Mouse (Mus musculus) erythroid progenitor cell, adult 5-6 weeks (primary cell): ENCODE data around the gene Kif13a. TPM values are rescaled to one million over a fixed set of nuclear protein-coding genes. Genes with fewer than 3 reads are reported as not detected.

Source experiments
- ATAC-seq: replicated peaks from 2 replicates; pipeline ENCODE4 v1.8.0; 2016; ENCODE audit warnings: moderate number of reproducible peaks, mild to moderate bottlenecking, moderate TSS enrichment, inconsistent platforms; ENCODE audit not compliant: poor library complexity, low FRiP score, severe bottlenecking
- total RNA-seq, 2 experiments: library from RNA; stranded (forward) in 1 of 2; stranded (reverse) in 1 of 2; fragments of 150-400 nt in 1 of 2; fragments of 186-747, 209-891 nt in 1 of 2; gene quantifications; 2 replicates each; pipeline versions ENCODE4 v1.2.3 to v1.2.4; 2015 to 2017; ENCODE audit warnings: low replicate concordance in 2 of 2

The Kif13a gene
- total RNA-seq, 2 experiments from 2014 or later, result 1.7 to 6.5 TPM

DNA sequence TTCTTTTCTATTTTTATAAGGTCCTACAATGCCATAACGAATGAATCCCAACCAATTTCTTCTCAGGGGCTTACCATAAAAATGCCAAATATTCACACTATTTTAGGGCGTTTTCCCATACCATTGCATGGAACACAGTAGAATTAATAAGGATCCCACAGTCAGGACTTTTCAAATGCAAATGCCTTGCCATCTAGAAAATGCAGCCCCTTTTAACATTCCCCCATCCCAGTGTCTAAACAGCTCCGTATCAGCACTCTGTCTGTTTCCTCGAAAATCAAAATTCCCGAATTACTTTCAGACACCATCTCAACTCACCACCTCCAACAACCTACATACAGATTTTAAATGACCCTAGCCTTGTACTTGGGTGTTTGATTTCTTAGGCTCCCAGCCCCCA lies 1.3 kb downstream of the Kif13a start:
- no peak for ATAC-seq

DNA sequence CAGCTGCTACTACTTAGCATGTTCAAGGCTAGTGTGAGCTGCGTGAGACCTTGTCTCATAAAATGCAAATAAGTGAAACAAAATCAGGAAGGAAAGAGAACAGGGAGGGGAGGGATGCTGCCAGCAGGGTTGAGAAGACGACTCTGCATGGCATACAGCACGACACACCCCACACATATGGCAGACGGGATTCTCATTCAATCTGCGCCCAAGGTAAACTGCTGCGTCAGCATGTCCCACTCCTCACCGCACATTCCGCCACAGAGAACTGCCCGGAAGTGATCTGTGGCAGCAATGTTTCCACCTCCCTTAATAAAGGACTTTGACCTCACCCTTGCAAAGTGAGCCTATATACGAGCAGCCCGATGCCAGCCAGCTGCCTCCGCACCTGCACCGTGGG lies 4.0 kb downstream of the Kif13a start:
- ATAC-seq, result no peak

DNA sequence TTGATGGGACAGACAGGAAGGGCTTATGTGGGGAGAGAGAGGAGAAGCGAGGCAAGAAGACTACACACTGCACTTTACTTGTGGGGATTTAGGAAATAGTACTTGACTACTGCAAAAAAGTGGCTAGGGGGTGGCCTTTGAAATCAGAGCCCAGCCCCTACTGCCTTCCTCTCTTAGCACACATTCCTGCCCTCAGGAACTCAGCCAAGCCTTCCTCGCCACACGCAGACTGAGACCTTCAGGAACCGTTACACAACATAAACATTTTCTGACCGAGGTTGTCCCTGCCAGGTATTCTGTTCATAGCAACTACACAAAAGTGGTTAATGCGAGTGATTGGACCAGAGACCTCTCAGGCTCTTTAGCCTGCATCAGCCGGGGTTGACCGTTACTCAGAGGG lies 8.1 kb downstream of the Kif13a start:
- no peak for ATAC-seq

DNA sequence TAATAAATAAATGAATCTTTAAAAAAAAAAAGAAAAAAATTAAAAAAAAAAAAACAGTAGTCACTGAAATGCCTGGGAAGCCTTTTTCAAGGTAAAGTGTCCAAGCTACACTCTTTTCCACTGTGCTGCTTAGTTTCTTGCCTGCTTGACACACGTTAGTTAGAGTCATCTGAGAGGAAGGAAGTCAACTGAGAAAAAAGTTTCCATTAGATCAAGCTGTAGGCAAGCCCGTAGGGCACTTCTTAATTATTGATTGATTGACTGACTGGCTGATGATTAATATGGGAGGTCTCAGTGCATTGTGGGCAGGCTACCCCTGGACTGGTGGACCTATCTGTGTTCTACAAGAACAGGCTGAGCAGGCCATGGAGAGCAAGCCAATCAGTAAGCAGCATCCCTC lies 9.9 kb downstream of the Kif13a start:
- ATAC-seq, result no peak

DNA sequence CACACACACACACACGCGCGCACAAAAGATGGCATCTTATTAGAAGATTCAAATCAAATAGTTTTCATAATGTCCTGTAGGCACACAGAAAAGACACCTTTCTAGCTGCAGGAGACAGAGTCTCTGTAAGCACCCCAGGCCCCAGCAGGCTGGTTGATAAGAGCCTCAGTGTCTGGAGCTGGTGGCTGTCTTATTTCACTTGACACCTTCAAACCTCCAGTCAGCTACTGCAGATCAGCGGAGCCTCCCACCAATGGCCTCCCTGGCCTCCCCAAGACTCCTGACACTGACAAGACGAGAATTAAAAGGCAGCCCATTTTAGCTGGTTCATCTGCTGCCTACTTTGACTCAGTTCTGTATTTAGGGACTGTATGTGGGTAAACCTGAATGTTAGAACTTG lies 11.2 kb downstream of the Kif13a start:
- no peak for ATAC-seq

DNA sequence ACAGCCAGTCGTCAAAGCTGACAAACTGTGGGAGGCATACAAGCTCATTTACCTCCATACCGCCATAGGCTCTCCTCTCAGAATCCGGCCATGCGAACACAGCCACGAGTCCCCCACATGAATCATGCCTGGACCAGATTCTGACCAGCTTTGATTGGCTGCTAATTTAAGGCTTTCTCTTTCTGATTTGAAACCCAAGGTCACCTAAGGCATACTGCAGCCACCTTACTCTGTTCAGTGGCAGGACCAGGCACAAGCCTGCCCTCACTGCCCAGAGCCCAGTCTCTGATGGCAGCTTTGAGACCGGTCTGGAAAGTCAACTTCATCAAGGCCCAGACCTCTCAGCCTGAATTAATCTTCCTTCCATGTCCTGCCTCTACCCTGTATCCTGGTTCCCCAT lies 17.7 kb downstream of the Kif13a start:
- no peak for ATAC-seq

DNA sequence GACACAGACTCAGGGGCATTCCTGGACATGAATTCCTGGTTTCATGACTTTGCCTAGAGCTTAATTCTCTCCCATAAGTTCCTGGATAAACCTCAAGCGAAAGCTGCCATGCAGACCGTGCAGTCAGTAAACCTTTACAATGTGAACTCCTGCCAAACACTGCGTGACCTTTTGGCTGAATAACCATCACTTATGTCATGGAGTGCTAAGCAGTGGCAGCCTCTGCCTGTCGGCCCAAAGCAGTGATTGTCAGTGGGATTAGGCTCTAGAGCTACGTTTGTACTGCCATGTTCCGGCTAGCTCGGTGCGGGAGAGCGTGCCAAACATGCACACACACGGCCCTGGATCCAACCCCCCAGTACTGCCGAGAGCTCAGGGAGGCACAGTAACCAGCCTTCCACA lies 18.6 kb downstream of the Kif13a start:
- no peak for ATAC-seq

DNA sequence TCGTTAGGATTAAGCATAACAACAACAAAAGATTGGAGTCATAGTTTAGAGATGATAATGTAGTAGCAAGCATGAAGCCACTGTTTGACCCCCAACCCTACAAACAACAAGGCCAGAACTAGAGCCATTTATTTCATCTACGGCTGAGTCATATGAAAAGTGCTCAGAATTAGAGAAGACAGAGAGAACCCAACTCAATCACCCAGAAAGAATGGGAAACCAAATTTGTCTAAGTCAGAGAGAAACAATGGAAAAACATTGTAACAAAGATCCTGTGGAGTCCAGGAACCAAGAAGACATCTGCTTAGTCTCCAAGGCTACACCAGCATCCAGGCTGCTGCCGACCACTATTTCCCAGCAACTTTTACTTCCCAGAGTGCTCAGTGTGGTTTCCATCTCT lies 19.7 kb downstream of the Kif13a start:
- ATAC-seq, result no peak

DNA sequence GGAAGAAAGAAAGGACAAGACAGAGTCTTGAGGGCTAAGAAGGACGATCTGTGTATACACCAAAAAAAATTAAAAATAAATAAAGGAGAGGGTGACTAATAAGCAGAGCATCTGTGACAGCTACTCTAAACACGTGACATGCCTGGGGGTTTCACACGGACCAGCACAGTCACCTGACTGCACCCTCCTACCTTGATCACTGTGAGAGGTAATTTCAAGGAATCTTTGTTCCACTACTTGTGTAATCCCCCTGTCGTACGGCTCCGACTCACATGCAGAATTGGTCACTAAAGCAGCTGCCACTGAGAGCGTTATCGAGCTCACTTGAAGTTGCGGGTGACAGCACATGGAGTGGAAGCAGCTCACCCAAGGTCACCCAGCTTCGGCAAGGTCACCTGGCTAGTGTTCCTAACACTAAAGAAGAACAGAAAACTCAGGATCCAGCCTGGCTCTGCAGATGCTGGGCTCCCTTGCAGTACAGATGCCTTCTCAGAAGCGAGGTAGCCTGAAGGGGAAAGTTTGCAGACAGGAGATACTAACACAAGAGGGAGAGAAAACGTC lies 20.6 kb downstream of the Kif13a start:
- ATAC-seq, result no peak

DNA sequence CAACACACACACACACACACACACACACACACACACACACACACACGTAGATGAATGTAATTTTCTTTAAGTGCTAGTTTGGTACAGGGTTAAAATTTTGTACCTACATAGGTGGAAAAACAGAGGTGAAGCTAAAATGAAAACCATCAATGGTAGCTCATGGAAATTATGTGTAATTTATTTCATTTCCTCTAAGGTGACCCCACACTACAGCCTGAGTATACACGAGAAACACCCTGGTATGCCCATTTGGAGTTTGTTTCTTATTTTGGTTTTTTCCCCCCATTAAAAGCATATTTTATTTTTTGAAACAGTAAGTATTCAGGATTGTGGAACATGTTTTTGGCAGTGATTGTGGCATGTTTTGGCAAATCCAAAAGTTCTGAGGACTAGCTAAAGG lies 21.3 kb downstream of the Kif13a start:
- no peak for ATAC-seq

DNA sequence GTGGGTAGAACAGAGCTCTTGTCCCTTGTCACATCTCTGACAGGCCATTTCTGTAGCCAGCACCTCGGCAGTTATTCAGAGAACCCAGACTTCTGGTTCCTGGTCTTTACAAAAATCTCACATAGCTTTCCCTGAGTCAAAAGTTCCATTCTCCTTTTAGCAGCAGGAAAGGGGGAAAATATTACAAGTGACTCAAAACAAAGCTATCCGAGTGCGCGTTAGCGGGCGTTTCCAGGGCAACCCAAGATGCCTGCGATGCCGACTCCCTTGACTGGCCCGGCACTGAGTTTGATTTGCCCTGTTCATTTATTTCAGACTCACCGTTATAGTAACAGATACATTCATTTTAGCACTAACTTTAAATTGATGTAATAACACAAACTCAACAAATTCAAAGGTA lies 21.8 kb downstream of the Kif13a start:
- ATAC-seq, result no peak

DNA sequence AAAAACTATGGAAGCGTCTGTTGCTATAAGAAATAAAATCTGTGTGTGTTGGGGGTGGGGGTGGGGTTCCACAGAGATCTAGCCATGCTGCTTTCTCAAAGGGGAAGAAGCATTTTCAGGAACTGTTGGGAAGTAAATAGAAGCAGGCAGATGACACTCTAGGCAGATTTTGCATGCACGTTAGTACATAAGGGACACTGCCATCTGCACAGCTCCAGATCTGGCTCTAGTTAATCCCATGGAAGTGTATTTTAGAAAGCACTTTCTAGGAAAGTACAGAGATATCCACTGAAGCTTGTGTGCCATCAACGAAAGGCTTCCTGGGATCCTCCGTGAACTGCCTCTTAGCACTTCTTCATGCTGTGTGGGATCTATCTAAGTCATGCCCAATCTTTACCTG lies 22.6 kb downstream of the Kif13a start:
- no peak for ATAC-seq

DNA sequence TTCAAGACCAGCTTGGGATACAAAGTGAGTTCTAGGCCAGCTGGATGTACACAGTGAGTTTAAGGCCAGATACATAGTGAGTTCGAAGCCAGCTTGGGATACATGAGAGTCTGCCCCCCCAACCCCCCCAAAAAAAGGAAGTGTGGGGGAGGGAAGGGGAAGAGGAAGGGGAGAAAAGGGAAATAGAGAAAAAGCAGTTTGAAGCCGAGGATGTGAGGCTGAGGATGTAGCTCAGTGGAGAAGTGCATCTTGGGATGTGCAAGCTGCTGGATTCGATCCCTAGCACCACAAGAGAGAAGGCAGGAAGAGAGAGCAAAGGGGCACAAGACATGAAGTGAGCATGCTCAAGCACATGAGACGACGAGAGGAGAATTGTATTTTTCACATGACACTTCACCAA lies 23.7 kb downstream of the Kif13a start:
- ATAC-seq, result no peak

DNA sequence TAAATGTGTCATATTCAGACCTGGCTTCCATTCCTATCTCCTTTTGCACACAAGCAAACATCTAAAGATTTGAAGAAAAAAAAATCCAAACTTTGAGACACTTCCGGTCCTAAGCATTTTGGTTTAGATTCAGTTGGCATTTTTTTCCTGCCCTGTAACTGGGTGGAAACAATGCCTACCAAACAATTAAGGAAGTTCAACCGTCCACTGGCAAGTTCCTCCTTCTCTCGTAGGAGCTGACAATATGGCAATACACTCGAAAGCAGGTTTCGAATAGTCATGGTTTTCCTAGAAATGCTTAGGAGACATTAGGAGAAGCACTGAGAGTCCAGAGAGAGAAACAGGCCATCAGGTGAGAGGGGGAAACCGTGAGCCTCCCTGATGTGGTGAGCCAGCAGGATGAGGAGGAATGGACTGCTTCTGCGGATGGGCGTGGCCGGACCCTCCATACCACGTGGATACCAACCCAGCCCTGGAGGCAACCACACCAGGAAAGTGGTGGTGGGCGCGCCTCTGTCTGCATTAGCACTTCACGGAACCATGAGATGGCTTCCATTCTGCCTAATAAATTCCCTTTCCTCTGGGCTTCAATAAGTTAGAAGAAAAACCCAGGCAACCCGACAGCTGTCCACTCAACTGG lies 24.6 kb downstream of the Kif13a start:
- no peak for ATAC-seq

DNA sequence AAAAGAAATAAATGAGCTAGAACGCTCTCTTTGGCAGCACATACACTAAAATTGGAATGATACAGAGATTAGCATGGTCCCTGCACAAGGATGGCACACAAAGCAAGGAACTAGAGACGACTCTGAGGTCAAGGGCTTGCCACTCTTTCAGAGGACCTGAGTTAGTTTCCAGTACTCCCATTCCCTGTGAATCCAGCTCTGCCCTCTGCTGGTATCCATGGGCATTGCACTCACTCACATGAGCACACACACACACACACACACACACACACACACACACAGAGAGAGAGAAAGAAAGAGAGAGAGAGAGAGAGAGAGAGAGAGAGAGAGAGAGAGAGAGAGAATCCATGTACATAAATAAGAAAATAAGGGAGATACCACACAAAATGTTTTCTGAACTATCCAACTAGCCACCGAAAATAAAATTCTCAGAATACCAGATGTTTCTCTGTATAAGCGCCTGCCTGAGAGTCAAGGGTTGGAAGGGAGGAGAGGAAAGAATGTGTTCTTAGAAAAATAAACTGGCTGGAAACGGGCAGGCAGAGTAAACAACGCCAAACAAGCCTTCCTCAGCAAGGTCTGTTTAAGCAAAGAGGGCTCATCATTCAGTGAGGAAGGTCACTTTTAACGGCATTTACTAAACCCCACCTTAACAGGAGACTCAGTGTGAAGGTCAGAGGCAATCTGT lies 27.0 kb downstream of the Kif13a start:
- no peak for ATAC-seq

DNA sequence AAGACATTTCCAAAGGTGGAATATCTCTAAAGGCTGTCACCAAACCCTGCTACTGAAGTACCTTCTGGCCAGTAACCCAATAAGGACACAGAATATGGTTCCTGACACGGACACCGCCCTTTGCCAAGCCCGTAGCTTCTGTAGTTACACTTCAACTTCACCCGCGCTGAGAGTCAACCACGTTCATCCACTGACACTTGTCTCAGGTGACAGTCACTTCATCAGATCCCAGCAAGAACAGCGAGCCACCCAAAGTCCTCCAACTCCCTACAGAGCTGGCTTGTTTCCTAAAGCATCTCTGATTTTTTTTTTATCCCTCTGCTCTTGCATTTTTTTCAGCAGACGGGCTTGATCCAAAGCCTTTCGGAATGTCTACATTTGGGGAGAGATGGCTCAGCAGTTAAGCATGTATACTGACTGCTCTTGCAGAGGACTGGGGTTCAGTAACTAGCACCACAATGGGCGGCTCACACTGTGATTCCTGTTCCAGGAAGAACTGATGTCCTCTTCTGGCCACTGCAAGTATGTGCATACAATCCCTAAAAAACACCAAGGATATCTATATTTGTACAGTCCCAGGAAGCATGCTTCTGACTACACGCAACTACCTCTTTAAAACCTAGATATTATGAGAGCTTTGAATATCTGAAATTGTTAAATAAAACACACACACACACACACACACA lies 28.7 kb downstream of the Kif13a start:
- ATAC-seq, result no peak

DNA sequence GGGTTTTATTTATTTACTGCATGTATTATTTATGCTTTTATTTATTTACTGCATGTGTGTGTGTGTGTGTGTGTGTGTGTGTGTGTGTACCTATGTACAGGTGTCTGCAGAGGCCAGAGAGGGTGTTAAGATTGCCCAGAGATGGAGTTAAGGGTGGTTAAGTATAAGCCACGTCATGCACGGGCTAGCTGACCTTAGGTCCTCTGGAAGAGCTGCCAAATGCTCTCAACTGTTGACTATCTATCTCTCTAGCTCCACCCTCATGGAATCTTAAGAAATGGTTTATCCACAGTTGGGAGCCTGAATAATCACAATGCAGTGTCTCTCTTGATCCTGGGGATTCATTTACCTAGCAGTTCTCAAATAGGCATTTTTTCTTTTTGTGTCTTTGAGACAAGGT lies 30.8 kb downstream of the Kif13a start:
- ATAC-seq, result no peak

DNA sequence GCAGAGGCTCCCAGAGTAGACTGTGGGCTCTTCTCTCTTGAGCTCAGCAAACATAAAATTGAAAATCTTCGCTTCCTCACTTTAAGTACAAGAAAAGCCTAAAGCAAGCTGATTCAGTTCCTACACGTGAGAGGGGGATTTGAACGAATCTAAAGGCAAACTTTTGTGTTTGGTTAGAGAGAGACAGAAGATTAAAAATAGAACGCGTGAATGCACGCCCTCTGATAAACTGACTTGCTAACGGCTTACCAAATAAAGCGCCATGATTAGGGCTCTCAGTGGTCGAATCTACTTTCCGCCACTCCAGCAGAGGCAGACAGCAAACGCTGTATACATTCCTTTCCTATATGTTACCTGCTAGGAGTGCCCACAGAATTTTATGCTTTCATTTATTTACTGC lies 31.3 kb downstream of the Kif13a start:
- no peak for ATAC-seq

DNA sequence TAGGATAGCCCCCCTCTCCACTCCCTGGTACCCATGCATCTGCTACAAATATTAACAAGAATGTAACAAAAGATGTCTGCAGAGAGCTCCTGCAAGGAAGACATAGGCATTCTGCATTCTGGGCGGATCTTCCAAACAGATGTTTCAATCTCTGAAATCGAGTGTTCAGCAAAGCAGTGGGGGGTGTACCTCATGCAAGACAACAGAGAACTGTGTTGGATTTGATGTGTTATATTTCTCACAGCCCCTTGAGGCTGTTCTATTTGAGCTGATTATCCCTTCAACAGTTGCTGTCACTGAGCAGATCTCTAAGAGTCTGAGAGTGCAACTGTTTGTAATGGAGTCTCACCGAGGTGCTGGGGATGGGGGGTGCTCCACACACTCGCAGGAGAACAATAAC lies 37.3 kb downstream of the Kif13a start:
- no peak for ATAC-seq

DNA sequence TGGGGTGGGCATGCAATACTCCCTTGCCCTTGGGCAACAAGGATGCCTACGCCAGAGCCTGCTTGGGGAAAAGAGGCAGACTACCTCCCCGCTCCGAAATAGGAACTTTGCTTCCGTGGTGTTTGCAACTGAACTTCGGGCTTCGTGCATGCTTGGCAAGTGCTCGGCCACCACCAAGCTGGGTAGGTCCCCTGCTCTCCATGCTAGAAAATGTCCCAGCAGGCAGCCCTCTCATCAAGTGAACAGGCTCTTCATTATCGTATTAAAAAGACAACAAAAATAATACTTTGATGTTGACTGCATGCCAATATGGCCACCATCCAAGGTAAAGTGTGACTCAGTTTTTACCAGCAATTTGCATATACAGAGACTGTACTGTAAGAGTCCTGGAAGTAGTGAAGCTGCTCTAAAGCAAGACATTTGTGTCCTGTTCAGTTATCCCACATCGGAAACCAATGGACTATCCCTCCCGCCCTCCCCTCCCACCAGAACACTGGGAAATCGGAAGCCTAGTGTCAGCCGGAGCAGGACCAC lies 41.5 kb downstream of the Kif13a start:
- no peak for ATAC-seq
